Mouse (Mus musculus) heart, embryonic 11.5 days (tissue): ENCODE measurements around the gene St6gal1. TPM values are rescaled to one million over a fixed set of nuclear protein-coding genes. Genes with fewer than 3 reads are reported as not detected.

Source experiments
- ATAC-seq: fragments of 200-750 bp; cut with Nextera tagmentation; replicated peaks from 2 replicates; pipeline ENCODE4 v1.8.0; 2017; ENCODE audit warnings: moderate library complexity; ENCODE audit not compliant: insufficient number of reproducible peaks, low FRiP score, low TSS enrichment
- H3K27ac ChIP-seq: fragments of 300-500 bp; sonication (generic); 2 replicates; pipeline ENCODE4 v1.5.1; 2014; ENCODE audit warnings: mild to moderate bottlenecking, low read depth, low read length
- H3K27me3 ChIP-seq: fragments of 300-500 bp; sonication (generic); 2 replicates; pipeline ENCODE4 v1.6.1; 2014; ENCODE audit warnings: mild to moderate bottlenecking, low read length, mixed read lengths; ENCODE audit not compliant: control insufficient read depth, insufficient read depth
- H3K36me3 ChIP-seq: fragments of 300-500 bp; sonication (generic); 2 replicates; pipeline ENCODE4 v1.6.1; 2014; ENCODE audit warnings: mild to moderate bottlenecking, low read length, moderate library complexity, mixed read lengths; ENCODE audit not compliant: control insufficient read depth, insufficient read depth
- H3K4me1 ChIP-seq: fragments of 300-500 bp; sonication (generic); 2 replicates; pipeline ENCODE4 v1.6.1; 2014; ENCODE audit warnings: low read length; ENCODE audit not compliant: control insufficient read depth, insufficient read depth
- H3K4me2 ChIP-seq: fragments of 300-500 bp; sonication (generic); 2 replicates; pipeline ENCODE4 v1.6.1; 2014; ENCODE audit warnings: mild to moderate bottlenecking, moderate library complexity
- H3K4me3 ChIP-seq: fragments of 300-500 bp; sonication (generic); 2 replicates; pipeline ENCODE4 v1.5.1; 2014; ENCODE audit warnings: low read depth, low read length
- H3K9ac ChIP-seq: fragments of 300-500 bp; sonication (generic); 2 replicates; pipeline ENCODE4 v1.6.1; 2014; ENCODE audit warnings: mild to moderate bottlenecking, low read depth, low read length, moderate library complexity
- H3K9me3 ChIP-seq: fragments of 300-500 bp; sonication (generic); replicated peaks from 2 replicates; pipeline ENCODE4 v1.6.1; 2016; ENCODE audit warnings: low read length; ENCODE audit not compliant: control insufficient read depth
- WGBS: fragments of 180-500 bp; shearing (Covaris S2); extraction: QIAGEN DNeasy Blood & Tissue Kit; methylation state at CpG from one replicate; pipeline ENCODE4 v1.1.7; 2014; ENCODE audit not compliant: insufficient replicate concordance; 5-methylcytosine and 5-hydroxymethylcytosine counted together
- polyA plus RNA-seq: library from polyadenylated mRNA; unstranded; fragments of >200 nt; fragmentation: Nextera tagmentation; extraction: Ambion mirVana; gene quantifications from 2 replicates; pipeline ENCODE4 v1.2.1, GENCODE M21; 2014

St6gal1 gene
- polyA plus RNA-seq, 1 experiment from 2014 or later = 18.5 TPM

DNA sequence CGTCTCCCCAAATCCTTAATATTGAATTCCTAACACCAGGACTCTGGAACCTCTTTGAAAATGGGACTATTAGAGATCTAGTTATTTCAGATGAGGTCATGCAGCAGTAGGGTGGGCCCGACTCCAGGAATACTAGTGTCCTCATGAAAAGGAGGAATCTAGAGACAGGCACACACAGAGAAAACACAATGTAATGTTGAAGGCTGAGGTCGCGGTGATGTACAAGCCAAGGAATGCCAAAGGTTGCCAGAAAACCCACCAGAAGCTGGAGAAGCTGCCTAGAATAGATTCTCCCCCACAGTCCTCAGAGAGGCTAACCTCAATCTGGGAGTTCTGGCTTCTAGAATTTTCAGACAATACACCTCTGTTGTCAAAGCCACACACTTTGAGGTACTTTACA is 136.5 kb downstream of the St6gal1 start:
- Histone ChIP-seq H3K27me3 (no peaks in the 10 kb centered on the region), H3K4me3 (no peak overlapping the region), H3K4me2 (no peak overlapping the region), H3K4me1 (no peaks in the 10 kb centered on the region), H3K9me3 (no peaks in the 10 kb centered on the region), H3K27ac (no peak overlapping the region), H3K36me3 (no peaks in the 10 kb centered on the region), H3K9ac (no peak overlapping the region)
- no peak for ATAC-seq
- WGBS = 73% methylated on average over 4 of the region's 4 CpGs

DNA sequence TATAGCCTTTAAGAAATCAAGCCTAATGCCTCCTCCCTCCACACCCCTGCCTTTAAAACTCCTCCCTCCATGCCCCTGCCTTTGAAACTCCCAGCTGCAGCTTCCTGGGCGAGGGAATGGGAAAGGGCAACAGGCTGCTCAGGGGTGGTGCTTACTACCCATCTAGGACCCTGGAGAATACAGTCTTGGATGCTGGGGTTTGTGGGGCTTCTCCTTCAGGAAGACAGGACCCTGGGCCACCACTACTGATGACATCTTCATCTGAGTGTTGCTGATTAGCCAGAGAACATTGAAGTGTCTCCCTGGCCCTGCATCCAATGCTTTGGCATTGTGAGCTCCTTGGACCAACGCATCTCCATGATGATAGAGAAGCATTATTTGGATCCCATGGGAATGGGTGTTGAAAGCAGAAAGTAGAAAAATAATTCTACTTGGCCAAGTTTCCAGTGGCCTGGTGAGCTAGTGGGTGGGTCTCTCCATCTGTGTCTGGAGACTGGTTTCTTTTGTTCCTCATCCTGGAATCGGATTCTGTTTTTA is 137.0 kb downstream of the St6gal1 start:
- no peak overlapping the region for H3K4me3 ChIP-seq
- H3K9ac ChIP-seq = no peak overlapping the region
- ATAC-seq = no peak
- no peak overlapping the region for H3K4me2 ChIP-seq
- WGBS = 77% methylated on average over 3 of the region's 3 CpGs
- no peaks in the 10 kb centered on the region for H3K36me3 ChIP-seq
- H3K27ac ChIP-seq = no peak overlapping the region
- no peaks in the 10 kb centered on the region for H3K9me3 ChIP-seq
- no peaks in the 10 kb centered on the region for H3K27me3 ChIP-seq
- H3K4me1 ChIP-seq = no peaks in the 10 kb centered on the region

DNA sequence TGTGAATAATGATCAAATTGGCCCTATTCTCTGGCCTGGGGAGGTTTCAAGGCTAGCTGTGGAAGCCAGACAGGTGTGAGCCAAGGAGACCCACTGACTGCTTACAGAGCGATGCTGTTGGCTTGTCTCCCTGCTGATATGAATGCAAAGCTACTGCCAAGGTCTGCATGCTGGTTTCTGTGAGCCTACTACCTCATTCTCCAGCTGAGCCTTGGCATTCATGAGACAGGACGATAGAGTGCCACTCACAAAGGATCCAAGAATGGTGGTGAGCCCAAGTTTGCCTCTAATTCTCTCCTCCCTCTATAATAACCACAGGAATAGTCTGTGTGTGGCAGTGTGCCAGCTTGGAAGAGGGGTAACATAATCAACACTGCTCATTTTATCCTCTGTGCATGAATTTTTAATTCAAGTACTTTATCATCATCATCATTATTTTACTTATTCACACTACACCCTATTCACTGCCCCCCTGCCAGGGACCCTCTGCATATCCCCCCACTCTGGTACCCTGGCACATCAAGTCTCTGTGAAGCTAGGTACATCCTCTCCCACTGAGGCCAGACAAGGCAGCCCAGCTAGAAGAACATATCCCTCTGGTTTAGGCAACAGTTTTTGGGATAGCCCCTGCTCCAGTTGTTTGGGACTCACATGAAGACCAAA is 139.9 kb downstream of the St6gal1 start:
- no peaks in the 10 kb centered on the region for H3K4me1 ChIP-seq
- 74% methylated on average over 2 of the region's 2 CpGs for WGBS
- H3K4me3 ChIP-seq = no peak overlapping the region
- H3K9ac ChIP-seq = no peak overlapping the region
- no peak overlapping the region for H3K27ac ChIP-seq
- H3K36me3 ChIP-seq = no peaks in the 10 kb centered on the region
- no peak for ATAC-seq
- H3K27me3 ChIP-seq = no peaks in the 10 kb centered on the region
- H3K4me2 ChIP-seq = no peak overlapping the region
- H3K9me3 ChIP-seq = no peaks in the 10 kb centered on the region

DNA sequence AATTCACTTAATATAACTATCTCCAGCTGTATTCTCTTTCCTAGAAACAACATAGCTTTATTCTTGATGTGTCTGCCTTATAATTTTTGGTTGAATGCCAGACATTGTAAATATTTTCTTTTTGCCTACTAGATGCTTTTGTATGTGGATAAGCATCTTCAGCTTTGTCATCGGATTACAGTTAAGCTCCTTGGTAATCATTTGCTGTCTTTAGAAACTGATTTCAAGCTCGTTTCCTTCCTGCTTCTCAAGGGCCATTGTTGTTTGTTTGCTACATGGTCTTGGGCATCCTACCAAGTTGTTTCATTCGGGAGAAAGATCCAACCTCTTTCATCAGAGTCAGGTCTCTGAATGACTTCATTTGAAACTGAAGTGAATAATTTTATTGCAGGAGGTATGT is 144.6 kb downstream of the St6gal1 start:
- H3K9me3 ChIP-seq = no peaks in the 10 kb centered on the region
- H3K4me3 ChIP-seq = no peak overlapping the region
- no peak overlapping the region for H3K27ac ChIP-seq
- H3K27me3 ChIP-seq = no peaks in the 10 kb centered on the region
- ATAC-seq = no peak
- H3K9ac ChIP-seq = no peak overlapping the region
- H3K36me3 ChIP-seq = no peaks in the 10 kb centered on the region
- no peak overlapping the region for H3K4me2 ChIP-seq
- WGBS = 46% methylated on average over 3 of the region's 3 CpGs
- no peaks in the 10 kb centered on the region for H3K4me1 ChIP-seq

DNA sequence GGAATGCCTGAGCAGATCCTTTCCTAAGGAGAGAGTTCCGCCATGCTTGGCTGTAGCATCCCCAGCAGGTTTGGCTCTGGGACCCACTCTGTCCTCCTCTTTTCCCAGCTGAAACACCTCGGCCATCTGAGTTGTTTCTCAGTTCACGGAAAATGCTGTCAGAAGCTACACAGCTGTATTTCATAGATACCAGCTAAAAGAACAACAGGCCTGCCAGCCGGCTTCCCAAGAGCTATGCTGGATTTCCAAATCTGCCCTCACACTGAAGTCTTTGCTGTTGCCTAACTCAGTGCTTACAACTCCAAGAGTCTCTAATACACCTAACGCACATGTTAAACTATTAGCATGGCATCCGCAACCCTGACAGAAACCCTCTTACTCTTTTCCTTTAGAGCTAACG is 146.2 kb downstream of the St6gal1 start:
- Histone ChIP-seq H3K36me3 (no peaks in the 10 kb centered on the region), H3K9me3 (no peaks in the 10 kb centered on the region), H3K4me3 (no peak overlapping the region), H3K27me3 (no peaks in the 10 kb centered on the region), H3K4me2 (no peak overlapping the region), H3K9ac (no peak overlapping the region), H3K4me1 (no peaks in the 10 kb centered on the region), H3K27ac (no peak overlapping the region)
- 73% methylated on average over 7 of the region's 7 CpGs for WGBS
- ATAC-seq = no peak

DNA sequence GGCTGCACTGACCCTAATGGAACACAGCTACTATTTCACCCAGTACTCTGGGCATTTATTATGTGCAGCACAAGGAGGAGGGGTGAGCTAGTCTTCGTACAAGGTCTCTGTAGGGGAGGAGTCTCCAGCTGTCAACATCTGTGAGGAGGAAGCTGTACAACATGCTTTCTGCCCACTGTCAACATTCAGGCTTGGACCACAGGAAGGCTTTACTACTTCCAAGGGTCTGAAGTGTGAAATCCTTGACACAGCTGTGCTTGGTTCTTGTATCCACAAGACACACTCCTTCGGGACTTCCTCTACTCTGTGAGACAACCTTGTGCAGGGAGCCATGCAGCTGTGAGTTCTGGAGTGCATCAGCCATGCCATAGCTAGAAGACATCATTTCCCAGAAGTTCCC is 147.8 kb downstream of the St6gal1 start:
- H3K4me2 ChIP-seq = no peak overlapping the region
- H3K9me3 ChIP-seq = no peaks in the 10 kb centered on the region
- WGBS = 70% methylated on average over 2 of the region's 2 CpGs
- no peak overlapping the region for H3K27ac ChIP-seq
- H3K4me1 ChIP-seq = no peaks in the 10 kb centered on the region
- ATAC-seq = no peak
- H3K36me3 ChIP-seq = no peaks in the 10 kb centered on the region
- H3K9ac ChIP-seq = no peak overlapping the region
- H3K27me3 ChIP-seq = no peaks in the 10 kb centered on the region
- H3K4me3 ChIP-seq = no peak overlapping the region

DNA sequence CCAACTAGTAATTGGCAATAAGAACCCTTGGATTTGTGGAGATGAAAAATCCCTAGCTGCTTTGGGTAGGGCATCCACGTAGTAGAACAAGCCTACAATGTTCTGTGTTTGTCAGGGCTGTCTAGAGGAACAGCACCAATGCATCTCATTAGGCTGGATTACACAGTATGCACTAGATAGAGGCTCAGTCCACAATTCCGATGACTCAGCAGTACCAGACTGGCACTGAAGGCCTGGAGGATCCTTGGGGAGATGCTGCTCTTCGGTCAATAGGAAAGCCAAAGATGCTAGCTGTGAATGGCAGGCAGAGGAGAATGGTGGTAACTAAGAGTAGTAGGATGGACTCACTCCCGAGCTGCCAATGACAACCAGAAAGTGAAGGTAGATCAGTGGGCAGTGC is 149.5 kb downstream of the St6gal1 start:
- Histone ChIP-seq H3K4me1 (no peaks in the 10 kb centered on the region), H3K27me3 (no peaks in the 10 kb centered on the region), H3K36me3 (no peaks in the 10 kb centered on the region), H3K9ac (no peak overlapping the region), H3K9me3 (no peaks in the 10 kb centered on the region), H3K27ac (no peak overlapping the region), H3K4me3 (no peak overlapping the region), H3K4me2 (no peak overlapping the region)
- WGBS = 87% methylated on average over 4 of the region's 4 CpGs
- ATAC-seq = no peak

DNA sequence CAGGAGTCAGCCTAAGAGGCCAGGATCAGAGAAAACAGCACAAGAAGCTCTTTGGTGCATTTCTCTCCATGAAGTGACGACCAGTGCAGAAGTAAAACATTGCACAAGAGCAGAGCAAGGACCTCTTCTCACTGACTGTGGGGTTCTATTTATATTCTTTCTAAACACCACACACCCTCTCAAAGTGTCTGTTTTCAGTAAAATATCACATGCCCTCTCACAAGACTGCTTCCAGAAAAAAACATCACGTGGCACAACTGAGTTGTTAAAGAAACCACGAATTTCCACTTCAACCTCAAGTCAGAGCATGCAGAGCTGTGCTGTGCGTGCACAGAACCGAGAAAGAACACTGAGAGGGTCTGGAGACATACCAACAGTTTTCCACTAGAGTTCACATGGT is 150.4 kb downstream of the St6gal1 start:
- no peaks in the 10 kb centered on the region for H3K9me3 ChIP-seq
- ATAC-seq = no peak
- no peak overlapping the region for H3K4me2 ChIP-seq
- no peaks in the 10 kb centered on the region for H3K4me1 ChIP-seq
- H3K27ac ChIP-seq = no peak overlapping the region
- no peaks in the 10 kb centered on the region for H3K36me3 ChIP-seq
- H3K27me3 ChIP-seq = no peaks in the 10 kb centered on the region
- H3K4me3 ChIP-seq = no peak overlapping the region
- H3K9ac ChIP-seq = no peak overlapping the region
- WGBS = 71% methylated on average over 5 of the region's 5 CpGs

DNA sequence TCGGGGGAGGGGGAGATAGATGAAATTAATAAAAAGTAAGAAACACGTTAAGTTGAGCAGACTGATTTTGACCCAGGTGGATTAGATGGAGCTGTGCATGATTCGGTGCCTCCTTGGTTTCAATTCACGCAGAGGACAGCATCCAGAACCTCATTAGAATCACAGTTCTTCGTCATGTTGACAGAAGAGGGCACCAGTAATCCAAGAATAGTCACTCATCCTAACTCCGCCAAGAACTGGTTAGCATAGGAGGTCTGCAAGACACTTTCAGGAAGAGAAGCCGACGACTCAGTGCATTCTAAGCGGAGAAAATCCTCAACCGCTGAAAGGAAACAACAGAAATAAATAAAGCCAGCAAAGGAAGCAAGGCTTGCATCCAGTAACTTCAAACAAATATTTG is 151.6 kb downstream of the St6gal1 start:
- no peak overlapping the region for H3K4me2 ChIP-seq
- 46% methylated on average over 10 of the region's 10 CpGs for WGBS
- no peaks in the 10 kb centered on the region for H3K4me1 ChIP-seq
- H3K36me3 ChIP-seq = no peaks in the 10 kb centered on the region
- H3K27ac ChIP-seq = no peak overlapping the region
- H3K27me3 ChIP-seq = no peaks in the 10 kb centered on the region
- H3K9ac ChIP-seq = no peak overlapping the region
- no peaks in the 10 kb centered on the region for H3K9me3 ChIP-seq
- ATAC-seq = no peak
- no peak overlapping the region for H3K4me3 ChIP-seq
